Mouse (Mus musculus) heart, embryonic 11.5 days (tissue): ENCODE data around the gene Thbs4. TPM values are rescaled to one million over a fixed set of nuclear protein-coding genes. Genes with fewer than 3 reads are reported as not detected.

Experiments used
- ATAC-seq: fragments of 200-750 bp; cut with Nextera tagmentation; replicated peaks from 2 replicates; pipeline ENCODE4 v1.8.0; 2017; ENCODE audit warnings: moderate library complexity; ENCODE audit not compliant: insufficient number of reproducible peaks, low FRiP score, low TSS enrichment
- H3K27ac ChIP-seq: fragments of 300-500 bp; sonication (generic); 2 replicates; pipeline ENCODE4 v1.5.1; 2014; ENCODE audit warnings: mild to moderate bottlenecking, low read depth, low read length
- H3K27me3 ChIP-seq: fragments of 300-500 bp; sonication (generic); 2 replicates; pipeline ENCODE4 v1.6.1; 2014; ENCODE audit warnings: mild to moderate bottlenecking, low read length, mixed read lengths; ENCODE audit not compliant: control insufficient read depth, insufficient read depth
- H3K36me3 ChIP-seq: fragments of 300-500 bp; sonication (generic); 2 replicates; pipeline ENCODE4 v1.6.1; 2014; ENCODE audit warnings: mild to moderate bottlenecking, low read length, moderate library complexity, mixed read lengths; ENCODE audit not compliant: control insufficient read depth, insufficient read depth
- H3K4me1 ChIP-seq: fragments of 300-500 bp; sonication (generic); 2 replicates; pipeline ENCODE4 v1.6.1; 2014; ENCODE audit warnings: low read length; ENCODE audit not compliant: control insufficient read depth, insufficient read depth
- H3K4me2 ChIP-seq: fragments of 300-500 bp; sonication (generic); 2 replicates; pipeline ENCODE4 v1.6.1; 2014; ENCODE audit warnings: mild to moderate bottlenecking, moderate library complexity
- H3K4me3 ChIP-seq: fragments of 300-500 bp; sonication (generic); 2 replicates; pipeline ENCODE4 v1.5.1; 2014; ENCODE audit warnings: low read depth, low read length
- H3K9ac ChIP-seq: fragments of 300-500 bp; sonication (generic); 2 replicates; pipeline ENCODE4 v1.6.1; 2014; ENCODE audit warnings: mild to moderate bottlenecking, low read depth, low read length, moderate library complexity
- H3K9me3 ChIP-seq: fragments of 300-500 bp; sonication (generic); replicated peaks from 2 replicates; pipeline ENCODE4 v1.6.1; 2016; ENCODE audit warnings: low read length; ENCODE audit not compliant: control insufficient read depth
- WGBS: fragments of 180-500 bp; shearing (Covaris S2); extraction: QIAGEN DNeasy Blood & Tissue Kit; methylation state at CpG from one replicate; pipeline ENCODE4 v1.1.7; 2014; ENCODE audit not compliant: insufficient replicate concordance; 5-methylcytosine and 5-hydroxymethylcytosine counted together
- polyA plus RNA-seq: library from polyadenylated mRNA; unstranded; fragments of >200 nt; fragmentation: Nextera tagmentation; extraction: Ambion mirVana; gene quantifications from 2 replicates; pipeline ENCODE4 v1.2.1, GENCODE M21; 2014

Gene Thbs4
- polyA plus RNA-seq, 1 experiment from 2014 or later, result 39.4 TPM

- Histone ChIP-seq H3K27ac (no peak overlapping the region), H3K9ac (no peak overlapping the region), H3K4me3 (no peak overlapping the region), H3K4me2 (no peak overlapping the region), H3K4me1 (no peaks in the 10 kb centered on the region), H3K36me3 (no peaks in the 10 kb centered on the region), H3K27me3 (no peaks in the 10 kb centered on the region), H3K9me3 (no peaks in the 10 kb centered on the region)
- no peak for ATAC-seq
- WGBS, result 71% methylated on average over 5 of the region's 5 CpGs
Measured at GRCm38 (mm10) chr13:92722389-92722788, 72.2 kb downstream of the Thbs4 start.

- Histone ChIP-seq H3K4me2 (no peak overlapping the region), H3K9ac (no peak overlapping the region), H3K27ac (no peak overlapping the region), H3K4me1 (no peaks in the 10 kb centered on the region), H3K9me3 (no peaks in the 10 kb centered on the region), H3K4me3 (no peak overlapping the region), H3K36me3 (no peaks in the 10 kb centered on the region), H3K27me3 (no peaks in the 10 kb centered on the region)
- ATAC-seq, result no peak
- 82% methylated on average over 4 of the region's 4 CpGs for WGBS
Measured at GRCm38 (mm10) chr13:92721006-92721405, 73.6 kb downstream of the Thbs4 start.

- WGBS, result 85% methylated on average over 3 of the region's 3 CpGs
- Histone ChIP-seq H3K4me2 (no peak overlapping the region), H3K27me3 (no peaks in the 10 kb centered on the region), H3K4me3 (no peak overlapping the region), H3K27ac (no peak overlapping the region), H3K36me3 (no peaks in the 10 kb centered on the region), H3K9me3 (no peaks in the 10 kb centered on the region), H3K4me1 (no peaks in the 10 kb centered on the region), H3K9ac (no peak overlapping the region)
- no peak for ATAC-seq
Measured at GRCm38 (mm10) chr13:92717851-92718665, 76.6 kb downstream of the Thbs4 start.

- Histone ChIP-seq H3K27ac (no peak overlapping the region), H3K9me3 (no peaks in the 10 kb centered on the region), H3K36me3 (0 out of 2 replicates have a peak, but pooled peaks cover 3% of the 10 kb centered on the region), H3K9ac (no peak overlapping the region), H3K4me3 (no peak overlapping the region), H3K4me2 (no peak overlapping the region), H3K27me3 (no peaks in the 10 kb centered on the region), H3K4me1 (no peaks in the 10 kb centered on the region)
- ATAC-seq, result no peak
- WGBS, result 81% methylated on average over 4 of the region's 4 CpGs
Measured at GRCm38 (mm10) chr13:92712619-92713018, 82.0 kb downstream of the Thbs4 start.

GRCm38 (mm10) chr13:92711821-92712220 is 82.8 kb downstream of the Thbs4 start:
- no peaks in the 10 kb centered on the region for H3K27me3 ChIP-seq
- H3K9me3 ChIP-seq, result no peaks in the 10 kb centered on the region
- 90% methylated on average over 1 of the region's 1 CpGs for WGBS
- H3K4me2 ChIP-seq, result no peak overlapping the region
- H3K4me3 ChIP-seq, result no peak overlapping the region
- no peak for ATAC-seq
- no peaks in the 10 kb centered on the region for H3K4me1 ChIP-seq
- H3K36me3 ChIP-seq, result 0 out of 2 replicates have a peak, but pooled peaks cover 3% of the 10 kb centered on the region
- H3K9ac ChIP-seq, result no peak overlapping the region
- no peak overlapping the region for H3K27ac ChIP-seq

- Histone ChIP-seq H3K27ac (no peak overlapping the region), H3K4me1 (no peaks in the 10 kb centered on the region), H3K9me3 (no peaks in the 10 kb centered on the region), H3K36me3 (0 out of 2 replicates have a peak, but pooled peaks cover 3% of the 10 kb centered on the region), H3K9ac (no peak overlapping the region), H3K27me3 (no peaks in the 10 kb centered on the region), H3K4me3 (no peak overlapping the region), H3K4me2 (no peak overlapping the region)
- ATAC-seq, result no peak
- WGBS, result 58% methylated on average over 1 of the region's 1 CpGs
Measured at GRCm38 (mm10) chr13:92710361-92710760, 84.3 kb downstream of the Thbs4 start.

- Histone ChIP-seq H3K4me2 (no peak overlapping the region), H3K9me3 (no peaks in the 10 kb centered on the region), H3K9ac (no peak overlapping the region), H3K4me3 (no peak overlapping the region), H3K27me3 (no peaks in the 10 kb centered on the region), H3K27ac (no peak overlapping the region), H3K4me1 (no peaks in the 10 kb centered on the region), H3K36me3 (0 out of 2 replicates have a peak, but pooled peaks cover 3% of the 10 kb centered on the region)
- WGBS, result 48% methylated on average over 3 of the region's 3 CpGs
- no peak for ATAC-seq
Measured at GRCm38 (mm10) chr13:92709535-92709934, 85.1 kb downstream of the Thbs4 start.

- 88% methylated on average over 1 of the region's 1 CpGs for WGBS
- Histone ChIP-seq H3K4me2 (no peak overlapping the region), H3K27ac (no peak overlapping the region), H3K4me3 (no peak overlapping the region), H3K4me1 (no peaks in the 10 kb centered on the region), H3K9ac (no peak overlapping the region), H3K36me3 (0 out of 2 replicates have a peak, but pooled peaks cover 3% of the 10 kb centered on the region), H3K9me3 (no peaks in the 10 kb centered on the region), H3K27me3 (no peaks in the 10 kb centered on the region)
- no peak for ATAC-seq
Measured at GRCm38 (mm10) chr13:92708466-92708865, 86.2 kb downstream of the Thbs4 start.

- Histone ChIP-seq H3K27me3 (no peaks in the 10 kb centered on the region), H3K4me2 (no peak overlapping the region), H3K4me1 (no peaks in the 10 kb centered on the region), H3K27ac (no peak overlapping the region), H3K36me3 (0 out of 2 replicates have a peak, but pooled peaks cover 3% of the 10 kb centered on the region), H3K9ac (no peak overlapping the region), H3K4me3 (no peak overlapping the region), H3K9me3 (no peaks in the 10 kb centered on the region)
- no peak for ATAC-seq
- WGBS, result 70% methylated on average over 2 of the region's 2 CpGs
Measured at GRCm38 (mm10) chr13:92707941-92708340, 86.7 kb downstream of the Thbs4 start.
